Mouse (Mus musculus): Measurements from ENCODE around the gene Tmem88.

- TF ChIP-seq POLR2A (IDR thresholded peaks at IDR 0.05; ENCODE audit: low read depth, low read length) (no peak), CTCF (conservative IDR thresholded peaks at IDR 0.05 in 1 of 2, IDR thresholded peaks at IDR 0.05 in 1 of 2; ENCODE audit: low read depth in 2 of 2, low read length in 2 of 2) (no peak), EP300 (IDR thresholded peaks at IDR 0.05; ENCODE audit: low read length) (no peak), RCOR1 (conservative IDR thresholded peaks at IDR 0.05; ENCODE audit: low read depth, low read length) (no peak), UBTF (IDR thresholded peaks at IDR 0.05; ENCODE audit: low read depth, low read length) (no peak), ELF1 (IDR thresholded peaks at IDR 0.05; ENCODE audit: low read depth, low read length) (no peak), MAX (IDR thresholded peaks at IDR 0.05; ENCODE audit: low read length) (no peak), SMC3 (IDR thresholded peaks at IDR 0.05; ENCODE audit: low read depth, low read length) (no peak), CHD2 (IDR thresholded peaks at IDR 0.05; ENCODE audit: low read length) (no peak)
These were observed 32.3 kb downstream of the Tmem88 start for GRCm38 (mm10) chr11:69365722-69366121.

Data from CH12.LX (cell line).